Mouse (Mus musculus): Measurements from ENCODE around the gene Sh3glb1.

GRCm38 (mm10) chr3:144694040-144694439 lies 26.1 kb downstream of the Sh3glb1 start:
- TF ChIP-seq CTCF (IDR thresholded peaks at IDR 0.05; ENCODE audit: borderline replicate concordance, extremely low read depth, insufficient read depth, insufficient read length) (no peak), POLR2A (IDR thresholded peaks at IDR 0.05; ENCODE audit: borderline replicate concordance, extremely low read depth, insufficient read depth, insufficient read length, poor library complexity, severe bottlenecking) (no peak)

Measured in brain, embryonic 14.5 days (tissue).